Mouse (Mus musculus): ENCODE measurements around the gene Hnrnpa2b1. TPM values are rescaled to one million over a fixed set of nuclear protein-coding genes. Genes with fewer than 3 reads are reported as not detected.

The Hnrnpa2b1 gene
- 2,108 and 2,149 TPM in 2 replicates for polyA plus RNA-seq (2015; fragmentation: Nextera tagmentation; extraction: Ambion mirVana)

GRCm38 (mm10) chr6:51469715-51470310, at the start of gene Hnrnpa2b1:
Gene Hnrnpa2b1, minus strand, starts transcription at chr6:51469894.
- under 1% methylated on average over 63 of the region's 63 CpGs for WGBS

GRCm38 (mm10) chr6:51514860-51515259, 45.2 kb upstream of the Hnrnpa2b1 start:
- Histone ChIP-seq H3K27me3 (no peaks in the 10 kb centered on the region), H3K4me2 (replicated peaks) (no peak overlapping the region), H3K9me3 (peaks cover 4% of the 10 kb centered on the region), H3K27ac (no peak overlapping the region), H3K36me3 (no peaks in the 10 kb centered on the region), H3K4me3 (no peak overlapping the region), H3K4me1 (no peaks in the 10 kb centered on the region), H3K9ac (no peak overlapping the region)
- 90% methylated on average over 7 of the region's 7 CpGs for WGBS
- ATAC-seq (ENCODE audit: low FRiP score, low read depth): no peak

More at GRCm38 (mm10) chr6:51469715-51470310, at the start of gene Hnrnpa2b1:
- Histone ChIP-seq H3K27me3 (no peaks in the 10 kb centered on the region), H3K9me3 (no peaks in the 10 kb centered on the region), H3K4me3 (peak within 1 kb of the TSS; percentile 92), H3K27ac (peak within 1 kb of the TSS; percentile 100), H3K9ac (peak within 1 kb of the TSS; percentile 100), H3K4me2 (replicated peaks) (peak within 1 kb of the TSS; percentile 73), H3K4me1 (peaks cover 42% of the 10 kb centered on the region), H3K36me3 (peaks cover 52% of the 10 kb centered on the region)
- peak; percentile 93 for ATAC-seq (ENCODE audit: low FRiP score, low read depth)

- Histone ChIP-seq H3K9me3 (peaks cover 4% of the 10 kb centered on the region), H3K4me1 (0 out of 2 replicates have a peak, but pooled peaks cover 3% of the 10 kb centered on the region), H3K36me3 (no peaks in the 10 kb centered on the region), H3K4me3 (no peak overlapping the region), H3K9ac (no peak overlapping the region), H3K27ac (no peak overlapping the region), H3K4me2 (replicated peaks) (no peak overlapping the region), H3K27me3 (no peaks in the 10 kb centered on the region)
- ATAC-seq (ENCODE audit: low FRiP score, low read depth): no peak
- WGBS: 81% methylated on average over 3 of the region's 3 CpGs
Measured at GRCm38 (mm10) chr6:51513745-51514144, 44.1 kb upstream of the Hnrnpa2b1 start.

GRCm38 (mm10) chr6:51510946-51511345, 41.3 kb upstream of the Hnrnpa2b1 start:
- Histone ChIP-seq H3K27ac (no peak overlapping the region), H3K4me2 (replicated peaks) (no peak overlapping the region), H3K9me3 (no peaks in the 10 kb centered on the region), H3K9ac (no peak overlapping the region), H3K36me3 (no peaks in the 10 kb centered on the region), H3K27me3 (no peaks in the 10 kb centered on the region), H3K4me1 (peaks cover 7% of the 10 kb centered on the region; the same call in 1 of the 2 replicates), H3K4me3 (no peak overlapping the region)
- ATAC-seq (ENCODE audit: low FRiP score, low read depth): no peak
- 72% methylated on average over 1 of the region's 1 CpGs for WGBS

GRCm38 (mm10) chr6:51510094-51510493, 40.4 kb upstream of the Hnrnpa2b1 start:
- Histone ChIP-seq H3K27ac (no peak overlapping the region), H3K9me3 (no peaks in the 10 kb centered on the region), H3K4me2 (replicated peaks) (0 out of 2 replicates have a peak overlapping the region, but pooled peaks have one; percentile 49), H3K36me3 (no peaks in the 10 kb centered on the region), H3K9ac (no peak overlapping the region), H3K4me3 (no peak overlapping the region), H3K27me3 (no peaks in the 10 kb centered on the region), H3K4me1 (peaks cover 7% of the 10 kb centered on the region; the same call in 1 of the 2 replicates)
- ATAC-seq (ENCODE audit: low FRiP score, low read depth): no peak
- 32% methylated on average over 5 of the region's 5 CpGs for WGBS

GRCm38 (mm10) chr6:51508750-51509648, 39.3 kb upstream of the Hnrnpa2b1 start:
- 24% methylated on average over 18 of the region's 18 CpGs for WGBS
- H3K9ac ChIP-seq: peak overlapping the region; percentile 40; the same call in 1 of the 2 replicates
- ATAC-seq (ENCODE audit: low FRiP score, low read depth): peak; percentile 69; the same call in 1 of the 2 replicates

DNA sequence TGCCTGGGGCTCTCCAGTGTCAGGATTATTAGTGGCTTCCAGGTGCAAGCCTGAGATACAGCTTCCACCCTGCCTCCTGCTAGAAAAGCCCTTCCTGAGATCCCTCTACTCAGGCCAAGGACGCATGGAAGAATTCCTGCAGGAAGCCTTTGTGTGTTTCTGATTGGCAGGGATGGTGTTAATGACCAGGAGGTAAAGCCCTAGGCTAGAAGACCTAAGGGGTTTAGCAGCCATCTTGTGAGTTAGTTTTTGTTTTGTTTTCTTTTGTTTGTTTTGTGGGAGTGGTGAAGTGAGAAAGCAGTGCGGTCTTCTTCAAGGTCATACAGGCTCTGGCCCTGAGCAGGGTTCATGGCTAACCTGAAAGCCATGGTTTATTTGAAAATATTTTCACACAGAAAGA, 37.9 kb upstream of the Hnrnpa2b1 start:
- Histone ChIP-seq H3K4me1 (peaks cover 7% of the 10 kb centered on the region; the same call in 1 of the 2 replicates), H3K9ac (no peak overlapping the region), H3K4me2 (replicated peaks) (no peak overlapping the region), H3K9me3 (no peaks in the 10 kb centered on the region), H3K27ac (no peak overlapping the region), H3K27me3 (no peaks in the 10 kb centered on the region), H3K4me3 (no peak overlapping the region), H3K36me3 (no peaks in the 10 kb centered on the region)
- 57% methylated on average over 2 of the region's 2 CpGs for WGBS
- no peak for ATAC-seq (ENCODE audit: low FRiP score, low read depth)

More at GRCm38 (mm10) chr6:51508750-51509648, 39.3 kb upstream of the Hnrnpa2b1 start:
- Histone ChIP-seq H3K4me3 (peak overlapping the region; percentile 31), H3K27me3 (no peaks in the 10 kb centered on the region), H3K4me2 (replicated peaks) (peak overlapping the region; percentile 49), H3K36me3 (no peaks in the 10 kb centered on the region), H3K9me3 (no peaks in the 10 kb centered on the region), H3K4me1 (peaks cover 7% of the 10 kb centered on the region; the same call in 1 of the 2 replicates), H3K27ac (no peak overlapping the region)

- Histone ChIP-seq H3K4me1 (peaks cover 7% of the 10 kb centered on the region; the same call in 1 of the 2 replicates), H3K4me2 (replicated peaks) (no peak overlapping the region), H3K9me3 (no peaks in the 10 kb centered on the region), H3K36me3 (no peaks in the 10 kb centered on the region), H3K9ac (no peak overlapping the region), H3K27ac (no peak overlapping the region), H3K27me3 (no peaks in the 10 kb centered on the region), H3K4me3 (no peak overlapping the region)
- ATAC-seq (ENCODE audit: low FRiP score, low read depth): no peak
- WGBS: 69% methylated on average over 1 of the region's 1 CpGs
Measured at GRCm38 (mm10) chr6:51505671-51506070, 36.0 kb upstream of the Hnrnpa2b1 start.

DNA sequence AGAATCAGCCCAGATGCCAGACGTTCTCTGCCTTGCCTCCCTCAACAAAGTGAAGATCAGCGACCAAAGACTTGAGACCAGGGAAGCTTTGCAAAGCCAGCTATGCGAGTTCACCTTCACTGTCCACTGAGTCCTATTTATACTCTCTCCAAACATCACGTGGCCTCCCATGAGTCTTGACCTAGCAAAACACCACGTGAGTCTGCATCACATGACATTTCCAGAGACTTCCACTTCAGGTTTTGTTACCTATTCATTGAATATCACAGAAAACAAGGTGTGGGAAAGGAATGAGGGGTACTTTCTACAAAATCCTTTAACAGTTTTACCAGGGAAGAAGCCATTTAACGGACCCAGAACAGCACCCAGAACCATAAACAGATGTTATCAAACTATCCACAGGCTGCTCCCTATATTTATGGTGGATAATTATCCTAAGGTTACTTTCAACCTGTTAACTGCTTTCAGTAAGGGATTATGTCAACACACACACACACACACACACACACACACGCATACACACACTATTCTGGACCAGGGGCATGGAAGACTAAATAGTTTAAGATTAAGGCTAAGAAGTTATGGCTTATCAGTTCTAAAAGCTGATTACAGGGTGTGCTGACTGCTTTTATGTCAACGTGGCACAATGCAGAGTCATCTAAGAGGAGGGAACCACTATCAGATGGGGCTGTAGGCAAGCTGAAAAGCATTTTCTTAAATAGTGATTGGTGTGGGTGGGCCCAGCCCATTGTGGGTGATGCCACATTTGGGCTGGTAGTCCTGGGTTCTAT, 27.8 kb upstream of the Hnrnpa2b1 start:
- ATAC-seq (ENCODE audit: low FRiP score, low read depth): no peak
- H3K9me3 ChIP-seq: no peaks in the 10 kb centered on the region
- H3K27ac ChIP-seq: no peak overlapping the region
- no peaks in the 10 kb centered on the region for H3K4me1 ChIP-seq
- WGBS: 54% methylated on average over 8 of the region's 8 CpGs
- no peak overlapping the region for H3K4me2 ChIP-seq (replicated peaks)
- no peak overlapping the region for H3K9ac ChIP-seq
- H3K27me3 ChIP-seq: no peaks in the 10 kb centered on the region
- no peak overlapping the region for H3K4me3 ChIP-seq
- no peaks in the 10 kb centered on the region for H3K36me3 ChIP-seq

DNA sequence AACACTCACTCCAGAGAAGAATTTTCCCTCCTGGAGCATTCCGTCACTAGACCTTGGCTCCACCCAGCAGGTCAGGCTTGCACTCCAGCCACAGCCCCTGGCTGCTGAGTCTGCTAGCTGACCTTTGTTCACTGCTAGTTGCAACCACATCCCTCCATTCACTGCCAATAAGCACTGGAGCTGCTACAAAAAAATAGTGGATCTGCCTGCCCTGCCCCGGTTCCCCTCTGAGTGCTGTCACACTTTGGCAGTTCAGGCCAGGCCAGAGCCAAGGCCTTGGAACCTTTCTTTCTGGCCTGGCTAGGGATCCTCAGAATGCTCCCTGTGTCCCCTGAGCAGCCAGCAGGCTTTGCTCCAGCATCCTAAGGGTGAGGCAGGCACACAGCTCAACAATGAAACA, 20.1 kb upstream of the Hnrnpa2b1 start:
- Histone ChIP-seq H3K4me3 (no peak overlapping the region), H3K4me1 (peaks cover 7% of the 10 kb centered on the region; the same call in 1 of the 2 replicates), H3K27me3 (no peaks in the 10 kb centered on the region), H3K9ac (no peak overlapping the region), H3K36me3 (no peaks in the 10 kb centered on the region), H3K4me2 (replicated peaks) (no peak overlapping the region), H3K9me3 (peaks cover 8% of the 10 kb centered on the region; the same call in 1 of the 2 replicates), H3K27ac (no peak overlapping the region)
- WGBS: 37% methylated on average over 2 of the region's 2 CpGs
- ATAC-seq (ENCODE audit: low FRiP score, low read depth): no peak

DNA sequence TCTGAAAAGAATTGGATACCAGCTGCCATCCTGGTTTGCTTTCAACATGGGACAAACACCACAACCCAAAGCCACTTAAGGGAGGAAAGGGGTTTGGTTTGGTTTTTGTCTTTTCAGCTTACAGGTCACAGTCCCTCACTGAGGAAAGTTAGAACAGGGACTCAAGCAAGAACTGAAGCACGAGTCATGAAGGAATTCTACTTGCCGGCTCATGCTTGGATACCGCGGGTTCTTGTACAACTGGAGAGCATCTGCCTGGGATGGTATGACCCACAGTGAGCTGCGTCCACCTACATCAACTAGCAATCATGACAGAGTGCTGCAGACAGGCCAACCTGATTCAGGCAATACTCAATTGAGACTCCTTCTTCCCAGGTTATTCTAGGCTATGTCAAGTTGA, 17.0 kb upstream of the Hnrnpa2b1 start:
- peaks cover 7% of the 10 kb centered on the region; the same call in 1 of the 2 replicates for H3K4me1 ChIP-seq
- H3K9me3 ChIP-seq: peaks cover 8% of the 10 kb centered on the region; the same call in 1 of the 2 replicates
- no peak overlapping the region for H3K27ac ChIP-seq
- H3K36me3 ChIP-seq: peaks cover 16% of the 10 kb centered on the region
- H3K27me3 ChIP-seq: no peaks in the 10 kb centered on the region
- no peak overlapping the region for H3K4me3 ChIP-seq
- WGBS: 89% methylated on average over 5 of the region's 5 CpGs
- no peak overlapping the region for H3K9ac ChIP-seq
- H3K4me2 ChIP-seq (replicated peaks): no peak overlapping the region
- no peak for ATAC-seq (ENCODE audit: low FRiP score, low read depth)

All from limb, embryonic 13.5 days (tissue).